Mouse (Mus musculus): ENCODE measurements around the gene Gm16503. TPM values are rescaled to one million over a fixed set of nuclear protein-coding genes. Genes with fewer than 3 reads are reported as not detected.

Gene Gm16503
- total RNA-seq, 2 experiments from 2014 or later, result 0.13 to 0.16 TPM

Other genes with a start within 250 kb of the Gm16503 start
- under 1 TPM; 0.13 to 0.23 TPM for gene Zfp988, start 234.5 kb upstream of the Gm16503 start, total RNA-seq (2021)
- under 1 TPM in 1 of 2 experiments, not detected in 1; 0.53 TPM for gene Zfp978, start 178.9 kb upstream of the Gm16503 start, total RNA-seq (2021)
- gene Zfp982, start 47.8 kb upstream of the Gm16503 start, total RNA-seq (2021), result 10 to 100 TPM; 13.8 to 17.2 TPM
- under 1 TPM; 0.20 to 0.22 TPM for gene Zfp985, start 13.1 kb downstream of the Gm16503 start, total RNA-seq (2021)
- 1 to 10 TPM; 1.4 to 2.2 TPM for gene Zfp979, start 102.3 kb downstream of the Gm16503 start, total RNA-seq (2021)
- under 1 TPM; 0.16 to 0.23 TPM for gene Zfp534, start 162.3 kb downstream of the Gm16503 start, total RNA-seq (2021)